Mouse (Mus musculus): Measurements from ENCODE around the gene Kcnj4.

GRCm38 (mm10) chr15:79442961-79443518 is 62.0 kb downstream of the Kcnj4 start:
- no peak for TF ChIP-seq CTCF (IDR thresholded peaks at IDR 0.05; ENCODE audit: extremely low read depth, insufficient read length, insufficient replicate concordance, low read depth, low read length)
- TF ChIP-seq POLR2A (IDR thresholded peaks at IDR 0.05; ENCODE audit: low read depth, low read length) = no peak
